Mouse (Mus musculus): ENCODE results near the gene Ppp1r18. TPM values are rescaled to one million over a fixed set of nuclear protein-coding genes. Genes with fewer than 3 reads are reported as not detected.

The Ppp1r18 gene
- polyA plus RNA-seq, 1 experiment from 2014 or later: 19.4 TPM

- H3K4me1 ChIP-seq (ENCODE audit: control insufficient read depth in 2 of 2, insufficient read depth in 2 of 2, low read length in 2 of 2): peaks cover 21 to 48% of the 10 kb centered on the region in 2 experiments
- peaks cover 17% of the 10 kb centered on the region; the same call in 1 of the 2 replicates for H3K36me3 ChIP-seq (ENCODE audit: control insufficient read depth, insufficient read depth, low read length)
- 11% methylated on average over 26 of the region's 26 CpGs for WGBS
- peak overlapping the region; percentile 52 to 78 for H3K4me3 ChIP-seq (ENCODE audit: control insufficient read depth in 1 of 2, insufficient read depth in 1 of 2, low read depth in 1 of 2, low read length in 2 of 2)
- H3K9me3 ChIP-seq (ENCODE audit: control insufficient read depth, low read length): peaks cover 3% of the 10 kb centered on the region; the same call in 1 of the 2 replicates
- H3K4me2 ChIP-seq (ENCODE audit: low read length): peak overlapping the region; percentile 92
- peak overlapping the region; percentile 94 to 97 for H3K27ac ChIP-seq (replicated peaks in 1 of 2; ENCODE audit: control insufficient read depth in 1 of 2, insufficient read depth in 1 of 2, low read depth in 2 of 2, low read length in 2 of 2)
- peak overlapping the region; percentile 88 for H3K9ac ChIP-seq (ENCODE audit: low read length)
- no peak for ATAC-seq (ENCODE audit: insufficient number of reproducible peaks, insufficient read depth, low FRiP score, low read depth)
- no peaks in the 10 kb centered on the region for H3K27me3 ChIP-seq (ENCODE audit: control insufficient read depth, insufficient read depth, low read length)
These were observed 1.8 kb downstream of the Ppp1r18 start for GRCm38 (mm10) chr17:35866911-35867890.

GRCm38 (mm10) chr17:35868165-35868820 lies 2.9 kb downstream of the Ppp1r18 start:
- H3K4me2 ChIP-seq (ENCODE audit: low read length): peak overlapping the region; percentile 92
- peaks cover 3% of the 10 kb centered on the region; the same call in 1 of the 2 replicates for H3K9me3 ChIP-seq (ENCODE audit: control insufficient read depth, low read length)
- peak overlapping the region; percentile 65 to 94 for H3K27ac ChIP-seq (replicated peaks in 1 of 2; ENCODE audit: control insufficient read depth in 1 of 2, insufficient read depth in 1 of 2, low read depth in 2 of 2, low read length in 2 of 2)
- H3K27me3 ChIP-seq (ENCODE audit: control insufficient read depth, insufficient read depth, low read length): no peaks in the 10 kb centered on the region
- peak overlapping the region; percentile 52 to 78 for H3K4me3 ChIP-seq (ENCODE audit: control insufficient read depth in 1 of 2, insufficient read depth in 1 of 2, low read depth in 1 of 2, low read length in 2 of 2)
- H3K36me3 ChIP-seq (ENCODE audit: control insufficient read depth, insufficient read depth, low read length): peaks cover 26% of the 10 kb centered on the region
- WGBS: 18% methylated on average over 17 of the region's 17 CpGs
- H3K4me1 ChIP-seq (ENCODE audit: control insufficient read depth in 2 of 2, insufficient read depth in 2 of 2, low read length in 2 of 2): peaks cover 21 to 52% of the 10 kb centered on the region in 2 experiments
- peak overlapping the region; percentile 88 for H3K9ac ChIP-seq (ENCODE audit: low read length)
- no peak for ATAC-seq (ENCODE audit: insufficient number of reproducible peaks, insufficient read depth, low FRiP score, low read depth)

GRCm38 (mm10) chr17:35868961-35869345 lies 3.6 kb downstream of the Ppp1r18 start:
- 1% methylated on average over 7 of the region's 7 CpGs for WGBS
- Histone ChIP-seq H3K4me2 (ENCODE audit: low read length) (peak overlapping the region; percentile 92), H3K36me3 (ENCODE audit: control insufficient read depth, insufficient read depth, low read length) (peaks cover 32% of the 10 kb centered on the region), H3K9me3 (ENCODE audit: control insufficient read depth, low read length) (peaks cover 3% of the 10 kb centered on the region; the same call in 1 of the 2 replicates), H3K9ac (ENCODE audit: low read length) (peak overlapping the region; percentile 88), H3K27me3 (ENCODE audit: control insufficient read depth, insufficient read depth, low read length) (no peaks in the 10 kb centered on the region), H3K4me1 (ENCODE audit: control insufficient read depth in 2 of 2, insufficient read depth in 2 of 2, low read length in 2 of 2) (peaks cover 21 to 57% of the 10 kb centered on the region in 2 experiments), H3K27ac (replicated peaks in 1 of 2; ENCODE audit: control insufficient read depth in 1 of 2, insufficient read depth in 1 of 2, low read depth in 2 of 2, low read length in 2 of 2) (peak overlapping the region; percentile 78 to 94), H3K4me3 (ENCODE audit: control insufficient read depth in 1 of 2, insufficient read depth in 1 of 2, low read depth in 1 of 2, low read length in 2 of 2) (peak overlapping the region; percentile 52 to 78)
- no peak for ATAC-seq (ENCODE audit: insufficient number of reproducible peaks, insufficient read depth, low FRiP score, low read depth)

- peaks cover 37% of the 10 kb centered on the region for H3K36me3 ChIP-seq (ENCODE audit: control insufficient read depth, insufficient read depth, low read length)
- H3K27ac ChIP-seq (replicated peaks in 1 of 2; ENCODE audit: control insufficient read depth in 1 of 2, insufficient read depth in 1 of 2, low read depth in 2 of 2, low read length in 2 of 2): peak overlapping the region; percentile 87 to 94
- 4% methylated on average over 7 of the region's 7 CpGs for WGBS
- H3K4me1 ChIP-seq (ENCODE audit: control insufficient read depth in 2 of 2, insufficient read depth in 2 of 2, low read length in 2 of 2): peaks cover 21 to 55% of the 10 kb centered on the region in 2 experiments
- ATAC-seq (ENCODE audit: insufficient number of reproducible peaks, insufficient read depth, low FRiP score, low read depth): peak; percentile 24; the same call in 1 of the 2 replicates
- no peaks in the 10 kb centered on the region for H3K27me3 ChIP-seq (ENCODE audit: control insufficient read depth, insufficient read depth, low read length)
- H3K4me2 ChIP-seq (ENCODE audit: low read length): peak overlapping the region; percentile 92
- peak overlapping the region; percentile 52 to 78 for H3K4me3 ChIP-seq (ENCODE audit: control insufficient read depth in 1 of 2, insufficient read depth in 1 of 2, low read depth in 1 of 2, low read length in 2 of 2)
- H3K9ac ChIP-seq (ENCODE audit: low read length): peak overlapping the region; percentile 88
- peaks cover 3% of the 10 kb centered on the region; the same call in 1 of the 2 replicates for H3K9me3 ChIP-seq (ENCODE audit: control insufficient read depth, low read length)
These were observed 4.1 kb downstream of the Ppp1r18 start for GRCm38 (mm10) chr17:35869346-35870067.

GRCm38 (mm10) chr17:35870151-35870883 lies 4.9 kb downstream of the Ppp1r18 start:
- ATAC-seq (ENCODE audit: insufficient number of reproducible peaks, insufficient read depth, low FRiP score, low read depth): peak; percentile 15; the same call in 1 of the 2 replicates
- Histone ChIP-seq H3K9ac (ENCODE audit: low read length) (peak overlapping the region; percentile 88), H3K27me3 (ENCODE audit: control insufficient read depth, insufficient read depth, low read length) (no peaks in the 10 kb centered on the region), H3K9me3 (ENCODE audit: control insufficient read depth, low read length) (peaks cover 3% of the 10 kb centered on the region; the same call in 1 of the 2 replicates), H3K36me3 (ENCODE audit: control insufficient read depth, insufficient read depth, low read length) (peaks cover 46% of the 10 kb centered on the region), H3K4me1 (ENCODE audit: control insufficient read depth in 2 of 2, insufficient read depth in 2 of 2, low read length in 2 of 2) (peaks cover 15 to 49% of the 10 kb centered on the region in 2 experiments), H3K4me2 (ENCODE audit: low read length) (peak overlapping the region; percentile 92), H3K27ac (replicated peaks in 1 of 2; ENCODE audit: control insufficient read depth in 1 of 2, insufficient read depth in 1 of 2, low read depth in 2 of 2, low read length in 2 of 2) (peak overlapping the region; percentile 88 to 94), H3K4me3 (ENCODE audit: control insufficient read depth in 1 of 2, insufficient read depth in 1 of 2, low read depth in 1 of 2, low read length in 2 of 2) (peak overlapping the region; percentile 52 to 78)
- 35% methylated on average over 9 of the region's 9 CpGs for WGBS

GRCm38 (mm10) chr17:35870884-35871696 lies 5.7 kb downstream of the Ppp1r18 start:
- H3K9me3 ChIP-seq (ENCODE audit: control insufficient read depth, low read length): peaks cover 3% of the 10 kb centered on the region; the same call in 1 of the 2 replicates
- no peak for ATAC-seq (ENCODE audit: insufficient number of reproducible peaks, insufficient read depth, low FRiP score, low read depth)
- H3K4me3 ChIP-seq (ENCODE audit: control insufficient read depth in 1 of 2, insufficient read depth in 1 of 2, low read depth in 1 of 2, low read length in 2 of 2): peak overlapping the region; percentile 52 to 78
- H3K4me2 ChIP-seq (ENCODE audit: low read length): peak overlapping the region; percentile 92
- 45% methylated on average over 8 of the region's 8 CpGs for WGBS
- H3K27ac ChIP-seq (replicated peaks in 1 of 2; ENCODE audit: control insufficient read depth in 1 of 2, insufficient read depth in 1 of 2, low read depth in 2 of 2, low read length in 2 of 2): peak overlapping the region; percentile 88 to 94
- H3K9ac ChIP-seq (ENCODE audit: low read length): peak overlapping the region; percentile 88
- peaks cover 51% of the 10 kb centered on the region for H3K36me3 ChIP-seq (ENCODE audit: control insufficient read depth, insufficient read depth, low read length)
- peaks cover 15 to 49% of the 10 kb centered on the region in 2 experiments for H3K4me1 ChIP-seq (ENCODE audit: control insufficient read depth in 2 of 2, insufficient read depth in 2 of 2, low read length in 2 of 2)
- no peaks in the 10 kb centered on the region for H3K27me3 ChIP-seq (ENCODE audit: control insufficient read depth, insufficient read depth, low read length)

All from heart, embryonic 14.5 days (tissue).